Mouse (Mus musculus) ovary, adult 2 months (tissue): ENCODE measurements around the gene Itga9. TPM values are rescaled to one million over a fixed set of nuclear protein-coding genes. Genes with fewer than 3 reads are reported as not detected.

Experiments
- polyA plus RNA-seq: library from polyadenylated mRNA; depleted of rRNA; stranded (reverse); fragments of >200 nt; gene quantifications from 2 replicates; pipeline ENCODE4 v1.2.3, GENCODE M21; 2012; rRNA removed

Gene Itga9
- 58.2 and 72.5 TPM in 2 replicates for polyA plus RNA-seq

GRCm38 (mm10) chr9:118606148-118606816 is at the start of gene Itga9:
Gene Itga9 (plus strand): TSS chr9:118606690.

GRCm38 (mm10) chr9:118926111-118926650 is 319.7 kb downstream of the Itga9 start, which contains the start of gene Ctdspl:
Gene Ctdspl (plus strand): TSS chr9:118926453.

Other genes starting within 250 kb of the Itga9 start
- 0.35 and 0.37 TPM in 2 replicates for gene Eomes, start 128.5 kb upstream of the Itga9 start, polyA plus RNA-seq
- 7.1 and 8.9 TPM in 2 replicates for gene Golga4, start 100.4 kb upstream of the Itga9 start, polyA plus RNA-seq